Mouse (Mus musculus): ENCODE results near the gene Olfr492.

Olfr492 gene

GRCm38 (mm10) chr7:108323574-108323973 is at the start of gene Olfr492:
Gene Olfr492 (minus strand): TSS chr7:108323674.
- no peak for DNase-seq (ENCODE audit: low spot score)

DNA sequence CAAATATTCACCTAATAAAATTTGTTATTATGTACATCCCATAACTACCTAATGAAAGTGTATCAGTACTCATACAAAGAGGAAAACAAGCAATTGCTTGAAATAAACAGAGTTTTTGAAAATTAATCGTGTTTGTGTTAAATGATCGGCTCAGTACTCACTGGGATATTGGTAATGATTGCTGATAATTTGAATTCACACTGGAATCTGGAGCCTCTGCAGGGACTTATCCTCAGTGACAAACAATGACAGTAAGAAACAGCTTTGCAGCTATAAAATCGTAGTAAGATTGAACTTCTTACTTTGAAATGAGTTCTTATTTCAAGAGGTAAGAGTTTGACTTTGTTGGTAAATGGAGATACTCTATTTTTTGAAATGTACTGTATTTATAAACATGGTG is 41.6 kb upstream of the Olfr492 start, which contains the start of gene Olfr494:
Olfr494 (plus strand) TSS at position 301 of the 400 bp plus-strand sequence.
- DNase-seq (ENCODE audit: low spot score) = no peak

- DNase-seq (ENCODE audit: low spot score) = no peak
These were observed 23.4 kb upstream of the Olfr492 start, which contains the start of gene Olfr493 for GRCm38 (mm10) chr7:108346879-108347278. Gene Olfr493 (minus strand): TSS chr7:108346979.

- DNase-seq (ENCODE audit: low spot score) = no peak
These were observed 10.3 kb downstream of the Olfr492 start, which contains the start of gene Olfr491 for GRCm38 (mm10) chr7:108313151-108313550. Gene Olfr491 (plus strand): TSS chr7:108313451.

- DNase-seq (ENCODE audit: low spot score) = no peak
These were observed 34.6 kb downstream of the Olfr492 start, which contains the start of gene Olfr490 for GRCm38 (mm10) chr7:108288834-108289233. Gene Olfr490 (minus strand): TSS chr7:108288934.
